Mouse (Mus musculus) E14TG2a.4 (cell line): ENCODE data around the gene Grb10.

Experiments
- H3K27me3 ChIP-seq: 2 replicates; pipeline ENCODE4 v1.6.1; 2014; ENCODE audit warnings: low read length, control low read depth; ENCODE audit not compliant: insufficient read depth
- H3K36me3 ChIP-seq: 2 replicates; pipeline ENCODE4 v1.6.1; 2014; ENCODE audit warnings: low read length, control low read depth; ENCODE audit not compliant: insufficient read depth
- H3K4me1 ChIP-seq: replicated peaks from 2 replicates; pipeline ENCODE4 v1.6.1; 2014; ENCODE audit warnings: low read depth, low read length, control low read depth
- H3K4me3 ChIP-seq: replicated peaks from 2 replicates; pipeline ENCODE4 v1.5.1; 2014; ENCODE audit warnings: mild to moderate bottlenecking, low read length
- H3K9me3 ChIP-seq: 2 replicates; pipeline ENCODE4 v1.6.1; 2014; ENCODE audit warnings: low read length, control low read depth
- CTCF ChIP-seq: conservative IDR thresholded peaks from 2 replicates; pipeline ENCODE4 v1.5.1; 2014; ENCODE audit warnings: low read length
- NANOG ChIP-seq: IDR thresholded peaks from 2 replicates; pipeline ENCODE4 v1.6.1; 2014; ENCODE audit warnings: borderline replicate concordance, low read length, mixed read lengths
- POU5F1 ChIP-seq: IDR thresholded peaks from 2 replicates; pipeline ENCODE4 v1.6.1; 2014; ENCODE audit warnings: low read length, borderline replicate concordance

The Grb10 gene

GRCm38 (mm10) chr11:12023051-12023450, 15.4 kb downstream of the Grb10 start:
- TF ChIP-seq POU5F1 = no peak
- no peak for TF ChIP-seq NANOG
- no peak for TF ChIP-seq CTCF
- peaks cover 60% of the 10 kb centered on the region for H3K9me3 ChIP-seq
- H3K4me3 ChIP-seq = no peak overlapping the region
- no peaks in the 10 kb centered on the region for H3K36me3 ChIP-seq
- H3K27me3 ChIP-seq = peaks cover 88% of the 10 kb centered on the region
- peaks cover 8% of the 10 kb centered on the region; the same call in 1 of the 2 replicates for H3K4me1 ChIP-seq

GRCm38 (mm10) chr11:12019651-12020050, 18.8 kb downstream of the Grb10 start:
- no peaks in the 10 kb centered on the region for H3K36me3 ChIP-seq
- H3K4me3 ChIP-seq = no peak overlapping the region
- no peak for TF ChIP-seq POU5F1
- no peak for TF ChIP-seq CTCF
- no peak for TF ChIP-seq NANOG
- peaks cover 60% of the 10 kb centered on the region for H3K9me3 ChIP-seq
- no peaks in the 10 kb centered on the region for H3K4me1 ChIP-seq
- peaks cover 76% of the 10 kb centered on the region for H3K27me3 ChIP-seq

GRCm38 (mm10) chr11:12018604-12019003, 19.9 kb downstream of the Grb10 start:
- no peaks in the 10 kb centered on the region for H3K4me1 ChIP-seq
- H3K4me3 ChIP-seq = no peak overlapping the region
- peaks cover 66% of the 10 kb centered on the region for H3K27me3 ChIP-seq
- TF ChIP-seq NANOG (no peak), CTCF (no peak), POU5F1 (no peak)
- H3K9me3 ChIP-seq = peaks cover 53% of the 10 kb centered on the region
- H3K36me3 ChIP-seq = no peaks in the 10 kb centered on the region

- no peak for TF ChIP-seq CTCF
- no peak for TF ChIP-seq POU5F1
- no peak for TF ChIP-seq NANOG
- Histone ChIP-seq H3K9me3 (peaks cover 23% of the 10 kb centered on the region), H3K36me3 (no peaks in the 10 kb centered on the region)
Observed at GRCm38 (mm10) chr11:12010084-12010483, 28.4 kb downstream of the Grb10 start.

GRCm38 (mm10) chr11:12000293-12000910, 38.1 kb downstream of the Grb10 start:
- no peak overlapping the region for H3K4me3 ChIP-seq
- H3K4me1 ChIP-seq = no peaks in the 10 kb centered on the region

More at GRCm38 (mm10) chr11:12010084-12010483, 28.4 kb downstream of the Grb10 start:
- no peaks in the 10 kb centered on the region for H3K4me1 ChIP-seq
- H3K27me3 ChIP-seq = no peaks in the 10 kb centered on the region
- H3K4me3 ChIP-seq = no peak overlapping the region

GRCm38 (mm10) chr11:11998881-11999280, 39.6 kb downstream of the Grb10 start:
- no peaks in the 10 kb centered on the region for H3K4me1 ChIP-seq
- H3K4me3 ChIP-seq = no peak overlapping the region
- no peaks in the 10 kb centered on the region for H3K36me3 ChIP-seq
- TF ChIP-seq CTCF = no peak
- TF ChIP-seq POU5F1 = no peak
- TF ChIP-seq NANOG = no peak
- no peaks in the 10 kb centered on the region for H3K27me3 ChIP-seq
- H3K9me3 ChIP-seq = no peaks in the 10 kb centered on the region

More at GRCm38 (mm10) chr11:12000293-12000910, 38.1 kb downstream of the Grb10 start:
- TF ChIP-seq NANOG (no peak), CTCF (no peak), POU5F1 (no peak)
- no peaks in the 10 kb centered on the region for H3K27me3 ChIP-seq
- no peaks in the 10 kb centered on the region for H3K9me3 ChIP-seq
- no peaks in the 10 kb centered on the region for H3K36me3 ChIP-seq

- no peaks in the 10 kb centered on the region for H3K9me3 ChIP-seq
- no peaks in the 10 kb centered on the region for H3K27me3 ChIP-seq
- no peak overlapping the region for H3K4me3 ChIP-seq
- TF ChIP-seq CTCF (no peak), POU5F1 (no peak), NANOG (no peak)
- H3K36me3 ChIP-seq = no peaks in the 10 kb centered on the region
- no peaks in the 10 kb centered on the region for H3K4me1 ChIP-seq
Observed at GRCm38 (mm10) chr11:11997045-11997444, 41.4 kb downstream of the Grb10 start.

GRCm38 (mm10) chr11:11995371-11995770, 43.1 kb downstream of the Grb10 start:
- TF ChIP-seq POU5F1 (no peak), NANOG (no peak), CTCF (no peak)
- Histone ChIP-seq H3K4me1 (no peaks in the 10 kb centered on the region), H3K27me3 (no peaks in the 10 kb centered on the region), H3K36me3 (no peaks in the 10 kb centered on the region), H3K9me3 (no peaks in the 10 kb centered on the region), H3K4me3 (no peak overlapping the region)

GRCm38 (mm10) chr11:11993807-11994206, 44.7 kb downstream of the Grb10 start:
- Histone ChIP-seq H3K9me3 (no peaks in the 10 kb centered on the region), H3K27me3 (no peaks in the 10 kb centered on the region), H3K4me1 (no peaks in the 10 kb centered on the region), H3K36me3 (no peaks in the 10 kb centered on the region), H3K4me3 (no peak overlapping the region)
- TF ChIP-seq POU5F1 = no peak
- no peak for TF ChIP-seq NANOG
- no peak for TF ChIP-seq CTCF
